Mouse (Mus musculus) T-helper 17 cell (primary cell): ENCODE data around the gene Twf2.

Source experiments
- in situ Hi-C, 2 experiments: fragments of 300-600 bp; cut with MboI, MseI; formaldehyde crosslinking; loops; 1 replicate in 1 of 2; 2 replicates in 1 of 2; pipeline ENCODE4 v1.15.1; 2025; ENCODE audit warnings: high pct_unique_total_duplicates in 2 of 2

Gene Twf2

DNA sequence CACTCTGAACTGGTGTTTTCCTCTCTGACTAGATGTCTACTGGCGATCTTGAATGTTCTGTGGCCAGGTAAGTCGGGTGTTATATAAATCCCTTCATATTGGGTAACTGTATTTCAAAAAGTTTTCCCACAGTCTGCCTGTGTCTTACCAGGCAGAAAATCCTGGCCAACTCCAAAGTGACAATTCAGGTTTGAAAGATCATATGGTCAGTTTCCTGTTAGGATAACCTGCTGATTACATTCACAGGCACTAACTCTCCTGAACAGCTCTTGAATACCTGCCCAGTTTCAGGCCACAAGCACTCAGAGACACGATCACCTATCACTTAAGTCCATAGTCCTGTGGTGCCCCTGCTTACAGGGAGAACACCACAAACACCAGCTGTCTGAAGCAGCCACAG, 59.2 kb downstream of the Twf2 start:
- in situ Hi-C loops: loop anchor here in 1 of 2 experiments (5.0 to 25.0 kb wide), 2 partner anchors 40 to 1450 kb away; partner anchors contain the start of genes Sema3f and Tlr9

GRCm38 (mm10) chr9:106263381-106263924, 60.5 kb downstream of the Twf2 start:
- in situ Hi-C loops: loop anchor here in 1 of 2 experiments (5.0 to 25.0 kb wide), 2 partner anchors 41 to 1449 kb away; partner anchors contain the start of genes Sema3f and Tlr9
